Mouse (Mus musculus): ENCODE measurements around the gene Foxn4.

DNA sequence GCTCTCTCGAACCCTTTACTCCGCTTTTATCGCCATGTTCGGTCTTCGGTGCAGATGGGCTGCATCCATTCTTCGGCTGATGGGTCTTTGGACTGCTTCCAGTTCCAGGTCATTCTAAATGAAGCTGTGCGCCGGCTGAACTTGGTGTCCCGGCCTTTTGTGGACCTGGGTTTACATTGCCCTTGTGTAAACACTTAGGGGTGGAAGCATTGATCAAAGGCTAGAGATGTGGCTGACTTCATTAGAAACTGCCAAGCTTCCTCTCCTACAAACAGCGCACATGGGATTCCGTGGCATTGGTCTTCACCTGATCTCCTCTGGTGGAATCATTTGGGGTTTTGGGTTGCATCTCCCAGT, 36.1 kb upstream of the Foxn4 start:
- no peak for TF ChIP-seq CTCF (IDR thresholded peaks at IDR 0.05; ENCODE audit: low read depth, low read length)
- no peak for TF ChIP-seq POLR2A (IDR thresholded peaks at IDR 0.05; ENCODE audit: borderline replicate concordance, low read depth, low read length)

Measured in bone marrow macrophage, adult 2 months (primary cell).